In the genomic region with DNA sequence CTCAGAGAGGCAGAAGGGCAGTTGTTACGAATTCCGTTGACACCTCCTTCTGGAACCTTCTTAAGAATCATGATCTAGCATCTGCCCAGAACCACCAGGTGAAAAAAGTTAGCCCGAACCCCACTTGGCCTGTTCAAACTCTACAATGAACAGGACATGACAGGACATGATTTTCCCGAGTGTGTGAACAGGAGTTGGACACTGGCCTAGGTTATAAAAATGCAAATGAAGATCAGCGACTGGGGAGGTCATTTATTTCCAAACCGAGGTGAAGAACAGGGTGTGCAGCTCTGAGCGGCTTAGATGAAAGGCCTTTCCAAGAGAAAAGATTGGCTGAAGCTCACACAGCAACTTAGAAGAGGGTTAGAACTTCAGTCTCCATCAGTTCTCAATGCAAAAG, we compare ENCODE assay signal across 26 mouse cellular contexts. TPM values are rescaled to one million over a fixed set of nuclear protein-coding genes. Genes with fewer than 3 reads are reported as not detected.
DNase-seq lines count a peak whose midpoint lies in the region; ATAC-seq lines count a peak whose summit lies in the region.
"Had no signal": no experiment of that assay in that cellular context is flagged by ENCODE, and none has a peak within 500 bp of the region (broad histone marks: within the 10 kb centered on the region; RNA-seq: fewer than 3 reads in every experiment).

No protein-coding gene starts in this region.

- no peaks in the 10 kb centered on the region for H3K4me1 ChIP-seq in kidney, embryonic 15.5 days
- H3K4me1 ChIP-seq in kidney, embryonic 14.5 days (ENCODE audit: control insufficient read depth, insufficient read depth, low read length), result no peaks in the 10 kb centered on the region
- H3K4me1 ChIP-seq: embryonic facial prominence, embryonic 10.5 days; embryonic facial prominence, embryonic 13.5 days; forebrain, embryonic 10.5 days; forebrain, embryonic 13.5 days; hindbrain, embryonic 12.5 days; hindbrain, embryonic 15.5 days had no signal

- H3K27ac ChIP-seq in kidney, embryonic 15.5 days, result no peak overlapping the region
- no peak overlapping the region for H3K27ac ChIP-seq in kidney, embryonic 14.5 days (ENCODE audit: low read depth, low read length)
- H3K27ac ChIP-seq: embryonic facial prominence, embryonic 10.5 days; embryonic facial prominence, embryonic 13.5 days; forebrain, embryonic 10.5 days; forebrain, embryonic 13.5 days; hindbrain, embryonic 12.5 days; hindbrain, embryonic 15.5 days had no signal

- no peaks in the 10 kb centered on the region for H3K27me3 ChIP-seq in kidney, embryonic 15.5 days
- H3K27me3 ChIP-seq in kidney, embryonic 14.5 days (ENCODE audit: control insufficient read depth, insufficient read depth, low read length), result no peaks in the 10 kb centered on the region
- H3K27me3 ChIP-seq: embryonic facial prominence, embryonic 13.5 days; forebrain, embryonic 13.5 days; hindbrain, embryonic 12.5 days; hindbrain, embryonic 15.5 days had no signal

- no peaks in the 10 kb centered on the region for H3K36me3 ChIP-seq in kidney, embryonic 15.5 days
- H3K36me3 ChIP-seq in kidney, embryonic 14.5 days (ENCODE audit: control insufficient read depth, insufficient read depth, low read length), result no peaks in the 10 kb centered on the region
- H3K36me3 ChIP-seq: embryonic facial prominence, embryonic 10.5 days; embryonic facial prominence, embryonic 13.5 days; forebrain, embryonic 10.5 days; hindbrain, embryonic 12.5 days; hindbrain, embryonic 15.5 days had no signal

- peak; percentile 40 for DNase-seq in kidney, adult 11 months
- DNase-seq in kidney, adult 9 months, result peak; percentile 63
- peak; percentile 93 for DNase-seq in fat pad, adult 2 months (ENCODE audit: extremely low read depth, low read depth, low spot score)
- peak; percentile 33 to 71 for DNase-seq in kidney, postnatal 25 days
- DNase-seq in urinary bladder, adult 2 months (ENCODE audit: low spot score), result no peak
- DNase-seq: adrenal gland, adult 8-10 months; adrenal gland, postnatal 25 days; B cell, adult 2 months; cerebellum, adult 11-12 months; cerebellum, adult 9-10 months; cerebellum, postnatal 25 days; gastrocnemius, postnatal 10 days; gastrocnemius, postnatal 36 days; heart, adult 11 months had no signal

- H3K9ac ChIP-seq in kidney, embryonic 15.5 days, result no peak overlapping the region
- no peak overlapping the region for H3K9ac ChIP-seq in kidney, embryonic 14.5 days (ENCODE audit: low read depth, low read length)
- H3K9ac ChIP-seq: embryonic facial prominence, embryonic 13.5 days; forebrain, embryonic 13.5 days; hindbrain, embryonic 12.5 days; hindbrain, embryonic 15.5 days had no signal

- 61% methylated on average over 7 of the region's 7 CpGs for WGBS in kidney, embryonic 15.5 days
- WGBS in kidney, embryonic 14.5 days, result 69% methylated on average over 7 of the region's 7 CpGs

- ATAC-seq in kidney, embryonic 15.5 days (replicated peaks; ENCODE audit: low FRiP score), result no peak
- ATAC-seq in kidney, embryonic 14.5 days (ENCODE audit: low FRiP score, low TSS enrichment), result no peak
- ATAC-seq: activated CD4-positive, CD25-positive, alpha-beta regulatory T cell, adult 4 months; forebrain, embryonic 13.5 days; forebrain, embryonic 16.5 days had no signal

- no peaks in the 10 kb centered on the region for H3K9me3 ChIP-seq in kidney, embryonic 15.5 days (replicated peaks)
- no peaks in the 10 kb centered on the region for H3K9me3 ChIP-seq in kidney, embryonic 14.5 days (ENCODE audit: control insufficient read depth, low read length)
- H3K9me3 ChIP-seq: embryonic facial prominence, embryonic 10.5 days; embryonic facial prominence, embryonic 13.5 days; forebrain, embryonic 10.5 days; forebrain, embryonic 13.5 days; hindbrain, embryonic 12.5 days; hindbrain, embryonic 15.5 days had no signal

- H3K4me2 ChIP-seq in kidney, embryonic 15.5 days, result no peak overlapping the region
- H3K4me2 ChIP-seq in kidney, embryonic 14.5 days (replicated peaks; ENCODE audit: low read depth, low read length), result no peak overlapping the region
- H3K4me2 ChIP-seq: embryonic facial prominence, embryonic 13.5 days; forebrain, embryonic 13.5 days; heart, embryonic 11.5 days; hindbrain, embryonic 12.5 days; hindbrain, embryonic 15.5 days had no signal

- no peak overlapping the region for H3K4me3 ChIP-seq in kidney, embryonic 15.5 days (replicated peaks)
- no peak overlapping the region for H3K4me3 ChIP-seq in kidney, embryonic 14.5 days (ENCODE audit: low read length)
- H3K4me3 ChIP-seq: embryonic facial prominence, embryonic 10.5 days; embryonic facial prominence, embryonic 13.5 days; erythroblast, embryonic 14.5 days; forebrain, embryonic 10.5 days; forebrain, embryonic 13.5 days; hindbrain, embryonic 12.5 days; hindbrain, embryonic 15.5 days had no signal

RNA-seq across cellular contexts. Expression of a gene that starts 47.5 kb away (rescaled TPM):
- polyA plus RNA-seq in kidney, embryonic 15.5 days (2015; fragmentation: Nextera tagmentation; extraction: Ambion mirVana), result 66.2 and 68.0 TPM in 2 replicates
- 51.7 and 83.6 TPM in 2 replicates for polyA plus RNA-seq in kidney, embryonic 14.5 days (2014; fragmentation: Nextera tagmentation; extraction: Ambion mirVana)
- 39.3 and 40.1 TPM in 2 replicates for polyA plus RNA-seq in urinary bladder, adult 2 months (2012; rRNA removed)
